Mouse (Mus musculus) left cerebral cortex, adult 9 months (tissue): ENCODE measurements at regions not wholly inside any gene's neighbourhood (a gene's known extent, or its start where the extent isn't known, plus 50 kb on each side); places are given as distances from the start of the nearest gene placed in this dataset.
A peak's percentile ranks its signal among the peaks of the same experiment; 100 is the strongest.

Source experiments
- DNase-seq, 2 experiments: peaks; one replicate each; pipeline ENCODE4 v3.0.0; 2022; ENCODE audit warnings: low spot score in 2 of 2

GRCm38 (mm10) chr15:52954715-52955593 is 929.8 kb upstream of the Gm7489 start:
- DNase-seq, result no peak

- DNase-seq, result peak; percentile 7 to 19
Observed at GRCm38 (mm10) chr15:52959711-52960110, 925.0 kb upstream of the Gm7489 start.

- no peak for DNase-seq
Observed at GRCm38 (mm10) chr15:52961491-52961890, 923.2 kb upstream of the Gm7489 start.

GRCm38 (mm10) chr15:52963918-52964317 is 920.8 kb upstream of the Gm7489 start:
- DNase-seq, result no peak

- no peak for DNase-seq
Observed at GRCm38 (mm10) chr15:52964403-52964802, 920.3 kb upstream of the Gm7489 start.

GRCm38 (mm10) chr15:52967801-52968235 is 916.9 kb upstream of the Gm7489 start:
- DNase-seq, result no peak

GRCm38 (mm10) chr15:52982821-52983220 is 901.9 kb upstream of the Gm7489 start:
- DNase-seq, result no peak

GRCm38 (mm10) chr15:52990580-52990979 is 894.1 kb upstream of the Gm7489 start:
- no peak for DNase-seq

- peak in 1 of 2 experiments; percentile 17 for DNase-seq
Observed at GRCm38 (mm10) chr15:52994351-52994750, 890.4 kb upstream of the Gm7489 start.

GRCm38 (mm10) chr15:52999200-52999599 is 885.5 kb upstream of the Gm7489 start:
- no peak for DNase-seq

GRCm38 (mm10) chr15:52999776-53000175 is 884.9 kb upstream of the Gm7489 start:
- peak in 1 of 2 experiments; percentile 46 for DNase-seq

- DNase-seq, result peak in 1 of 2 experiments; percentile 60
Observed at GRCm38 (mm10) chr15:53001429-53001828, 883.3 kb upstream of the Gm7489 start.

- no peak for DNase-seq
Observed at GRCm38 (mm10) chr15:53001964-53002363, 882.7 kb upstream of the Gm7489 start.

GRCm38 (mm10) chr15:53004078-53004477 is 880.6 kb upstream of the Gm7489 start:
- no peak for DNase-seq

- DNase-seq, result no peak
Observed at GRCm38 (mm10) chr15:53006844-53007243, 877.9 kb upstream of the Gm7489 start.

- DNase-seq, result no peak
Observed at GRCm38 (mm10) chr15:53009337-53009736, 875.4 kb upstream of the Gm7489 start.
